Mouse (Mus musculus): ENCODE data around the gene Gng2. TPM values are rescaled to one million over a fixed set of nuclear protein-coding genes. Genes with fewer than 3 reads are reported as not detected.

The Gng2 gene
- total RNA-seq, 1 experiment from 2014 or later = 76.3 TPM

GRCm38 (mm10) chr14:19950812-19951211 is 26.6 kb downstream of the Gng2 start:
- ATAC-seq (ENCODE audit: extremely low read depth, insufficient number of reproducible peaks, low FRiP score, poor library complexity, severe bottlenecking) = no peak

GRCm38 (mm10) chr14:19949475-19949874 is 28.0 kb downstream of the Gng2 start:
- ATAC-seq (ENCODE audit: extremely low read depth, insufficient number of reproducible peaks, low FRiP score, poor library complexity, severe bottlenecking) = no peak

- no peak for ATAC-seq (ENCODE audit: extremely low read depth, insufficient number of reproducible peaks, low FRiP score, poor library complexity, severe bottlenecking)
Measured at GRCm38 (mm10) chr14:19946221-19946620, 31.2 kb downstream of the Gng2 start.

GRCm38 (mm10) chr14:19942732-19943131 is 34.7 kb downstream of the Gng2 start:
- ATAC-seq (ENCODE audit: extremely low read depth, insufficient number of reproducible peaks, low FRiP score, poor library complexity, severe bottlenecking) = no peak

- no peak for ATAC-seq (ENCODE audit: extremely low read depth, insufficient number of reproducible peaks, low FRiP score, poor library complexity, severe bottlenecking)
Measured at GRCm38 (mm10) chr14:19942329-19942728, 35.1 kb downstream of the Gng2 start.

- no peak for ATAC-seq (ENCODE audit: extremely low read depth, insufficient number of reproducible peaks, low FRiP score, poor library complexity, severe bottlenecking)
Measured at GRCm38 (mm10) chr14:19940066-19940465, 37.4 kb downstream of the Gng2 start.

GRCm38 (mm10) chr14:19938545-19938944 is 38.9 kb downstream of the Gng2 start:
- no peak for ATAC-seq (ENCODE audit: extremely low read depth, insufficient number of reproducible peaks, low FRiP score, poor library complexity, severe bottlenecking)

GRCm38 (mm10) chr14:19935084-19935483 is 42.3 kb downstream of the Gng2 start:
- ATAC-seq (ENCODE audit: extremely low read depth, insufficient number of reproducible peaks, low FRiP score, poor library complexity, severe bottlenecking) = no peak

GRCm38 (mm10) chr14:19933314-19933713 is 44.1 kb downstream of the Gng2 start:
- ATAC-seq (ENCODE audit: extremely low read depth, insufficient number of reproducible peaks, low FRiP score, poor library complexity, severe bottlenecking) = no peak

GRCm38 (mm10) chr14:19927879-19928278 is 49.5 kb downstream of the Gng2 start:
- no peak for ATAC-seq (ENCODE audit: extremely low read depth, insufficient number of reproducible peaks, low FRiP score, poor library complexity, severe bottlenecking)

- no peak for ATAC-seq (ENCODE audit: extremely low read depth, insufficient number of reproducible peaks, low FRiP score, poor library complexity, severe bottlenecking)
Measured at GRCm38 (mm10) chr14:19927156-19927555, 50.3 kb downstream of the Gng2 start.

- ATAC-seq (ENCODE audit: extremely low read depth, insufficient number of reproducible peaks, low FRiP score, poor library complexity, severe bottlenecking) = no peak
Measured at GRCm38 (mm10) chr14:19926312-19926711, 51.1 kb downstream of the Gng2 start.

GRCm38 (mm10) chr14:19925157-19925556 is 52.3 kb downstream of the Gng2 start:
- ATAC-seq (ENCODE audit: extremely low read depth, insufficient number of reproducible peaks, low FRiP score, poor library complexity, severe bottlenecking) = no peak

- no peak for ATAC-seq (ENCODE audit: extremely low read depth, insufficient number of reproducible peaks, low FRiP score, poor library complexity, severe bottlenecking)
Measured at GRCm38 (mm10) chr14:19924086-19924485, 53.3 kb downstream of the Gng2 start.

- no peak for ATAC-seq (ENCODE audit: extremely low read depth, insufficient number of reproducible peaks, low FRiP score, poor library complexity, severe bottlenecking)
Measured at GRCm38 (mm10) chr14:19920254-19920691, 57.2 kb downstream of the Gng2 start.

GRCm38 (mm10) chr14:19919789-19920188 is 57.6 kb downstream of the Gng2 start:
- ATAC-seq (ENCODE audit: extremely low read depth, insufficient number of reproducible peaks, low FRiP score, poor library complexity, severe bottlenecking) = no peak

- no peak for ATAC-seq (ENCODE audit: extremely low read depth, insufficient number of reproducible peaks, low FRiP score, poor library complexity, severe bottlenecking)
Measured at GRCm38 (mm10) chr14:19917534-19917933, 59.9 kb downstream of the Gng2 start.

- ATAC-seq (ENCODE audit: extremely low read depth, insufficient number of reproducible peaks, low FRiP score, poor library complexity, severe bottlenecking) = no peak
Measured at GRCm38 (mm10) chr14:19916315-19916714, 61.1 kb downstream of the Gng2 start.

- ATAC-seq (ENCODE audit: extremely low read depth, insufficient number of reproducible peaks, low FRiP score, poor library complexity, severe bottlenecking) = no peak
Measured at GRCm38 (mm10) chr14:19912891-19913290, 64.5 kb downstream of the Gng2 start.

GRCm38 (mm10) chr14:19905615-19906014 is 71.8 kb downstream of the Gng2 start:
- ATAC-seq (ENCODE audit: extremely low read depth, insufficient number of reproducible peaks, low FRiP score, poor library complexity, severe bottlenecking) = no peak

GRCm38 (mm10) chr14:19904821-19905220 is 72.6 kb downstream of the Gng2 start:
- no peak for ATAC-seq (ENCODE audit: extremely low read depth, insufficient number of reproducible peaks, low FRiP score, poor library complexity, severe bottlenecking)

GRCm38 (mm10) chr14:19904031-19904430 is 73.4 kb downstream of the Gng2 start:
- no peak for ATAC-seq (ENCODE audit: extremely low read depth, insufficient number of reproducible peaks, low FRiP score, poor library complexity, severe bottlenecking)
